8 mouse cellular contexts compared by ENCODE assay signal in the genomic region with DNA sequence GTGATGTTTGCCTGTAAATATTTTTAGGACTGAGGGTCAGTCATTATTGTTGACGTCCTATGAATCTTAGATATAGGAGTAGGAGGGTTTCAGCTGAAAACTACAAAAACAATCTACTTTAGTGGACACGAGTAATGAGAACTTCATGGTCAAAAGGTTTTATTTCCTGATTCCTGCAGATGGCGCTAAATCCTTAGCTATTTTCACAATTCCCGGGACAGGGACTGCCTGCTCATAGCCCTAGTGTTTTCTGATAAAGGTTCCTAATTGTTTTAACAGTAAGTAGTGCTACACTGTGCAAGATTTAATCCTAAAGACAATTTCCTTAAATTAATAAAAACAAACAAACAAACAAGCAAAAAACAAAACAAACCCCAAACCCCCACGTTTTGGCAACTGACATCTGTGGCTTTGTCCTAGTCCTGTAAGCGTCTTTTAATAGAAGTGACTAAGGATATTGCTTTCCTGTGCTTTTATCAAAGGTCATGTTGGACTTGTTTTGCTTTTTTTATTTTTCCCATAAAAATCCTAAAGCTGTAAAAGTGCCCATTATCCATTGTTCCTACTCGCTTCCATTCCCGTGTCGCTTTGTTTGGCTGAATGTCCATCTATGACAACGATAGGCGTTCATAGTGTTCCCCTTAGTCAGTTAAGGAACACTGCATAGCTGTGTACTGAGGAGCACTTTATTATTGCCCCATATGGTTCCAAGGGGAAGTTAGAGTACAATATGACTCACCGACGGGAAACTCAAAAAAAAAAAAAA. TPM values are rescaled to one million over a fixed set of nuclear protein-coding genes. Genes with fewer than 3 reads are reported as not detected.
A peak's percentile ranks its signal among the peaks of the same experiment; 100 is the strongest.
DNase-seq lines count a peak whose midpoint lies in the region; ATAC-seq and TF ChIP-seq lines count a peak whose summit lies in the region.

No protein-coding gene starts in this region.

- no peaks in the 10 kb centered on the region for H3K36me3 ChIP-seq in midbrain, embryonic 11.5 days (ENCODE audit: control insufficient read depth, insufficient read depth, low read length)
- no peaks in the 10 kb centered on the region for H3K36me3 ChIP-seq in midbrain, embryonic 10.5 days
- H3K36me3 ChIP-seq in forebrain, embryonic 12.5 days (replicated peaks) = no peaks in the 10 kb centered on the region
- no peaks in the 10 kb centered on the region for H3K36me3 ChIP-seq in hindbrain, postnatal 0 days (ENCODE audit: insufficient read depth, low read length)
- no peaks in the 10 kb centered on the region for H3K36me3 ChIP-seq in limb, embryonic 15.5 days
- no peaks in the 10 kb centered on the region for H3K36me3 ChIP-seq in neural tube, embryonic 15.5 days

- no peaks in the 10 kb centered on the region for H3K9me3 ChIP-seq in midbrain, embryonic 11.5 days (ENCODE audit: control insufficient read depth, low read length)
- no peaks in the 10 kb centered on the region for H3K9me3 ChIP-seq in midbrain, embryonic 10.5 days (replicated peaks)
- H3K9me3 ChIP-seq in forebrain, embryonic 12.5 days = no peaks in the 10 kb centered on the region
- no peaks in the 10 kb centered on the region for H3K9me3 ChIP-seq in hindbrain, postnatal 0 days (ENCODE audit: low read length)
- H3K9me3 ChIP-seq in limb, embryonic 15.5 days = no peaks in the 10 kb centered on the region
- H3K9me3 ChIP-seq in neural tube, embryonic 15.5 days (replicated peaks) = no peaks in the 10 kb centered on the region

- H3K9ac ChIP-seq in midbrain, embryonic 11.5 days (ENCODE audit: low read length) = no peak overlapping the region
- no peak overlapping the region for H3K9ac ChIP-seq in forebrain, embryonic 12.5 days
- no peak overlapping the region for H3K9ac ChIP-seq in hindbrain, postnatal 0 days (replicated peaks; ENCODE audit: low read length)
- H3K9ac ChIP-seq in limb, embryonic 15.5 days = no peak overlapping the region
- H3K9ac ChIP-seq in neural tube, embryonic 15.5 days (replicated peaks) = no peak overlapping the region

- peak; percentile 87 for DNase-seq in midbrain, embryonic 11.5 days (ENCODE audit: low spot score, missing footprints)
- no peak for DNase-seq in midbrain, embryonic 10.5 days (ENCODE audit: low spot score)
- DNase-seq in adrenal gland, postnatal 14 days = peak; percentile 58
- DNase-seq in hindbrain, postnatal 0 days (ENCODE audit: low spot score) = peak; percentile 89
- DNase-seq in spleen, postnatal 36 days (ENCODE audit: low spot score in 2 of 2) = no peak

- H3K27me3 ChIP-seq in midbrain, embryonic 11.5 days (ENCODE audit: control insufficient read depth, insufficient read depth, low read length) = no peaks in the 10 kb centered on the region
- no peaks in the 10 kb centered on the region for H3K27me3 ChIP-seq in midbrain, embryonic 10.5 days (ENCODE audit: low read depth, poor library complexity, severe bottlenecking)
- H3K27me3 ChIP-seq in forebrain, embryonic 12.5 days = no peaks in the 10 kb centered on the region
- H3K27me3 ChIP-seq in hindbrain, postnatal 0 days (ENCODE audit: insufficient read depth, low read length) = no peaks in the 10 kb centered on the region
- no peaks in the 10 kb centered on the region for H3K27me3 ChIP-seq in limb, embryonic 15.5 days
- H3K27me3 ChIP-seq in neural tube, embryonic 15.5 days (replicated peaks) = no peaks in the 10 kb centered on the region

- peak; percentile 72 for TF ChIP-seq CTCF in hindbrain, postnatal 0 days (IDR thresholded peaks at IDR 0.05; ENCODE audit: low read depth)

- no peak overlapping the region for H3K4me3 ChIP-seq in midbrain, embryonic 11.5 days (ENCODE audit: low read depth, low read length)
- no peak overlapping the region for H3K4me3 ChIP-seq in midbrain, embryonic 10.5 days
- H3K4me3 ChIP-seq in forebrain, embryonic 12.5 days (replicated peaks) = no peak overlapping the region
- peak overlapping the region; percentile 19; the same call in 1 of the 2 replicates for H3K4me3 ChIP-seq in hindbrain, postnatal 0 days (ENCODE audit: low read length)
- H3K4me3 ChIP-seq in limb, embryonic 15.5 days = peak overlapping the region; percentile 12; the same call in 1 of the 2 replicates
- H3K4me3 ChIP-seq in neural tube, embryonic 15.5 days (replicated peaks) = peak overlapping the region; percentile 12; the same call in 1 of the 2 replicates

- 0 out of 2 replicates have a peak, but pooled peaks have one; percentile 63 for ATAC-seq in midbrain, embryonic 11.5 days (ENCODE audit: low FRiP score)
- ATAC-seq in forebrain, embryonic 12.5 days (ENCODE audit: low FRiP score) = peak; percentile 76; the same call in 1 of the 2 replicates
- peak; percentile 89 for ATAC-seq in hindbrain, postnatal 0 days
- ATAC-seq in limb, embryonic 15.5 days (ENCODE audit: insufficient number of reproducible peaks, low FRiP score, low TSS enrichment, low read depth) = peak; percentile 72; the same call in 1 of the 2 replicates
- ATAC-seq in neural tube, embryonic 15.5 days (ENCODE audit: low FRiP score) = peak; percentile 88

- no peak overlapping the region for H3K4me2 ChIP-seq in midbrain, embryonic 11.5 days
- H3K4me2 ChIP-seq in forebrain, embryonic 12.5 days = no peak overlapping the region
- H3K4me2 ChIP-seq in hindbrain, postnatal 0 days (ENCODE audit: low read depth, low read length) = peak overlapping the region; percentile 42
- peak overlapping the region; percentile 27 for H3K4me2 ChIP-seq in limb, embryonic 15.5 days
- peak overlapping the region; percentile 43 for H3K4me2 ChIP-seq in neural tube, embryonic 15.5 days

- no peak overlapping the region for H3K27ac ChIP-seq in midbrain, embryonic 11.5 days (ENCODE audit: low read depth, low read length)
- no peak overlapping the region for H3K27ac ChIP-seq in midbrain, embryonic 10.5 days (replicated peaks)
- H3K27ac ChIP-seq in forebrain, embryonic 12.5 days = no peak overlapping the region
- H3K27ac ChIP-seq in hindbrain, postnatal 0 days = no peak overlapping the region
- H3K27ac ChIP-seq in limb, embryonic 15.5 days = no peak overlapping the region
- H3K27ac ChIP-seq in neural tube, embryonic 15.5 days (replicated peaks) = no peak overlapping the region

- no peaks in the 10 kb centered on the region for H3K4me1 ChIP-seq in midbrain, embryonic 11.5 days (ENCODE audit: control insufficient read depth, insufficient read depth, low read length)
- H3K4me1 ChIP-seq in midbrain, embryonic 10.5 days = no peaks in the 10 kb centered on the region
- H3K4me1 ChIP-seq in forebrain, embryonic 12.5 days = no peaks in the 10 kb centered on the region
- H3K4me1 ChIP-seq in hindbrain, postnatal 0 days (ENCODE audit: insufficient read depth, low read length) = no peaks in the 10 kb centered on the region
- H3K4me1 ChIP-seq in limb, embryonic 15.5 days = no peaks in the 10 kb centered on the region
- H3K4me1 ChIP-seq in neural tube, embryonic 15.5 days = peaks cover 4% of the 10 kb centered on the region; the same call in 1 of the 2 replicates

- WGBS in midbrain, embryonic 11.5 days = 60% methylated on average over 13 of the region's 13 CpGs
- WGBS in midbrain, embryonic 10.5 days = 63% methylated on average over 13 of the region's 13 CpGs
- 50% methylated on average over 13 of the region's 13 CpGs for WGBS in forebrain, embryonic 12.5 days
- 40% methylated on average over 13 of the region's 13 CpGs for WGBS in hindbrain, postnatal 0 days
- 25% methylated on average over 13 of the region's 13 CpGs for WGBS in limb, embryonic 15.5 days
- WGBS in neural tube, embryonic 15.5 days = 40% methylated on average over 13 of the region's 13 CpGs

RNA-seq across cellular contexts. Expression of gene Akr1e1, which starts 53.5 kb away (rescaled TPM):
- polyA plus RNA-seq in midbrain, embryonic 11.5 days (2014; fragmentation: Nextera tagmentation; extraction: Ambion mirVana) = 53.6 and 55.1 TPM in 2 replicates
- 61.2 and 65.3 TPM in 2 replicates for polyA plus RNA-seq in midbrain, embryonic 10.5 days (2016; fragmentation: Nextera tagmentation; extraction: Ambion mirVana)
- total RNA-seq in adrenal gland, postnatal 14 days (2021) = 22.8 and 29.6 TPM in 2 replicates
- polyA plus RNA-seq in forebrain, embryonic 12.5 days (2016; fragmentation: Nextera tagmentation; extraction: Ambion mirVana) = 49.5 and 51.8 TPM in 2 replicates
- 8.3 and 22.5 TPM in 2 replicates for total RNA-seq in hindbrain, postnatal 0 days (2014; rRNA removed)
- 38.2 and 41.2 TPM in 2 replicates for polyA plus RNA-seq in hindbrain, postnatal 0 days (2015; fragmentation: Nextera tagmentation; extraction: Ambion mirVana)
- polyA plus RNA-seq in limb, embryonic 15.5 days (2015; fragmentation: Nextera tagmentation; extraction: Ambion mirVana) = 36.4 and 42.5 TPM in 2 replicates
- polyA plus RNA-seq in neural tube, embryonic 15.5 days (2015; fragmentation: Nextera tagmentation; extraction: Ambion mirVana) = 36.4 and 39.5 TPM in 2 replicates

Comparison
In these comparisons a context has a peak if more than half of its experiments do, and no peak if none do; other contexts are left out.
1. DNase-seq: peak in midbrain, embryonic 11.5 days (single experiment), adrenal gland, postnatal 14 days (single experiment) and hindbrain, postnatal 0 days (single experiment); none in midbrain, embryonic 10.5 days (single experiment) and spleen, postnatal 36 days (0 of 2).
2. H3K4me2 ChIP-seq: peak in hindbrain, postnatal 0 days (single experiment), limb, embryonic 15.5 days (single experiment) and neural tube, embryonic 15.5 days (single experiment); none in midbrain, embryonic 11.5 days (single experiment) and forebrain, embryonic 12.5 days (single experiment).
3. H3K4me3 ChIP-seq: peak in hindbrain, postnatal 0 days (single experiment), limb, embryonic 15.5 days (single experiment) and neural tube, embryonic 15.5 days (single experiment); none in midbrain, embryonic 11.5 days (single experiment), midbrain, embryonic 10.5 days (single experiment) and forebrain, embryonic 12.5 days (single experiment).
4. Peak in every context shown above with its lines, with median percentiles within 50 percentile points of each other: ATAC-seq.